Mouse (Mus musculus) layer of hippocampus, adult 11-12 months (tissue): Measurements from ENCODE around the gene Emc7.
"Not testable (repeated sequence)": the region's sequence is repeated elsewhere in the genome, so short reads cannot be mapped to it uniquely, and the experiment has no call there.

Experiments
- DNase-seq: peaks from one replicate; pipeline ENCODE4 v3.0.0; 2022; ENCODE audit warnings: low spot score

Gene Emc7

GRCm38 (mm10) chr2:112454862-112455564 lies at the start of gene Emc7:
Gene Emc7 (plus strand): TSS chr2:112454997.
- DNase-seq, result peak; percentile 94

GRCm38 (mm10) chr2:112407030-112407429 lies 47.8 kb upstream of the Emc7 start:
- DNase-seq, result no peak

- DNase-seq, result no peak
Measured at GRCm38 (mm10) chr2:112425308-112425707, 29.5 kb upstream of the Emc7 start.

GRCm38 (mm10) chr2:112428534-112428933 lies 26.3 kb upstream of the Emc7 start:
- not testable (repeated sequence) for DNase-seq

- DNase-seq, result no peak
Measured at GRCm38 (mm10) chr2:112429665-112430064, 25.1 kb upstream of the Emc7 start.

- no peak for DNase-seq
Measured at GRCm38 (mm10) chr2:112430403-112430802, 24.4 kb upstream of the Emc7 start.

GRCm38 (mm10) chr2:112432523-112432922 lies 22.3 kb upstream of the Emc7 start:
- DNase-seq, result no peak

- DNase-seq, result no peak
Measured at GRCm38 (mm10) chr2:112433359-112433758, 21.4 kb upstream of the Emc7 start.

GRCm38 (mm10) chr2:112436292-112436691 lies 18.5 kb upstream of the Emc7 start:
- no peak for DNase-seq

GRCm38 (mm10) chr2:112437589-112437988 lies 17.2 kb upstream of the Emc7 start:
- DNase-seq, result no peak

- DNase-seq, result no peak
Measured at GRCm38 (mm10) chr2:112443491-112443890, 11.3 kb upstream of the Emc7 start.

- DNase-seq, result no peak
Measured at GRCm38 (mm10) chr2:112445511-112445910, 9.3 kb upstream of the Emc7 start.

GRCm38 (mm10) chr2:112448046-112448445 lies 6.8 kb upstream of the Emc7 start:
- DNase-seq, result not testable (repeated sequence)

- DNase-seq, result no peak
Measured at GRCm38 (mm10) chr2:112448510-112449059, 6.2 kb upstream of the Emc7 start.

GRCm38 (mm10) chr2:112449597-112450296 lies 5.0 kb upstream of the Emc7 start:
- DNase-seq, result no peak

GRCm38 (mm10) chr2:112452513-112452912 lies 2.3 kb upstream of the Emc7 start:
- not testable (repeated sequence) for DNase-seq

GRCm38 (mm10) chr2:112454125-112454861 lies 504 bp upstream of the Emc7 start:
- DNase-seq, result no peak

GRCm38 (mm10) chr2:112460557-112460956 lies 5.8 kb downstream of the Emc7 start:
- DNase-seq, result no peak

- DNase-seq, result no peak
Measured at GRCm38 (mm10) chr2:112469542-112469941, 14.7 kb downstream of the Emc7 start.

GRCm38 (mm10) chr2:112470961-112471381 lies 16.2 kb downstream of the Emc7 start:
- DNase-seq, result no peak

GRCm38 (mm10) chr2:112472076-112472475 lies 17.3 kb downstream of the Emc7 start:
- DNase-seq, result no peak

GRCm38 (mm10) chr2:112474997-112475724 lies 20.4 kb downstream of the Emc7 start:
- DNase-seq, result no peak
